Mouse (Mus musculus): Measurements from ENCODE around the gene Hs1bp3. TPM values are rescaled to one million over a fixed set of nuclear protein-coding genes. Genes with fewer than 3 reads are reported as not detected.

Hs1bp3 gene
- 8.9 and 9.0 TPM in 2 replicates for polyA plus RNA-seq (2012; rRNA removed)

DNA sequence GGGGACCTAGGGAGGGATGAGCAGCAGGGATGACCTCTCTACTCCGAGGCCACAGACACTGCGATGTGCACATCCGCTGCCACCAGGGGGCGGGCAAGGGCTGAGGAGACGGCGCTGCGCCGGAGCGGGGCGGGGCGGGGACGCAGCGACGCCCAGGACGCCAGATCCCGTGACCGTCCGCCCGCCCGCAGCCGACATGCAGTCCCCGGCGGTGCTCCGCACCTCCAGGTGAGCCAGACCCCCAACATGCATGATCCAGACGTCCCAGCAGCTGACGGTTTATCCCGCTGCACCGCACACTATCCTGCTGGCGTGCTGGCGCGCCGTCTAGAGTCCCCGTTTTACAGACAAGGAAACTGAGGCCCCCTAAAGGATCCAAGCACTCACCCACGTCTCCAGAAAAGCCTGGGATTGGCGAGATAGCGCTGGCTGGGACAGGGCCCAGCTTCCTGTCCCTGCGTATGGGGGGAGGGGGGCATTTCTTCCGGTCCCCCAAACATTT, at the start of gene Hs1bp3:
Gene Hs1bp3 (plus strand): TSS at position 163 of the 502 bp plus-strand sequence.

DNA sequence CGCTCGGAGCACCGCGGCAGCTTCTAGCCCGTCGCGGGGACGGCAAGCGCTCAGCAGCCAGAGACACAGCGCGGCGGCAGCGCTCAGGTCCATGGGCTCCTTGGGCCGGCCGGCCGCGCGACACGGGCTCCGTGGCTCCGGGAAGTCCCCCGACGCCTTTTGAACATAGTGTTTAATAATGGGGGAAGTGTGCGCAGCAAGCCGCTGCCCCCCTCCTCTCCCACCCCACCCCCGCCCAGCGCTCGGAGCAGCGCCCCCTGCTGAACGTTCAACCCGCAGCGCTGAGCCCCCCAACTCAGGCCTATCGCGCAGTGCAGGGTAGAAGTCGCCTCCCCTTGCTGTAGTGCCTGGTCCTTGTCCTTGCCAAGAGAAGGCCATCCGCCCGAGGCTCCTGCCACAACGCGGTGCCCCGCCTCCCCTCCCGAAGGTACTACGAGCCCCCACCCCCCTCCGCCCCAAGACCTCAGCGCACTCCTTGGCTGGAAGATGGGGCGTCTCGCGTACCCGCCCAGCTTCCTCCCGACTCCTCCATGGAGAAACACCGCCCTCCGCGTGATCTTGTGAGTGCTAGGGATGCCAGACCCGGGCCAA, 11.3 kb upstream of the Hs1bp3 start, which contains the start of gene Gdf7:
Gene Gdf7 (minus strand): TSS at position 114 of the 591 bp plus-strand sequence.

Other genes starting within 250 kb of the Hs1bp3 start
- gene Ldah, start 105.3 kb upstream of the Hs1bp3 start, polyA plus RNA-seq (2012; rRNA removed) = 51.2 and 52.2 TPM in 2 replicates
- 0.06 and 0.11 TPM in 2 replicates for gene Gdf7, start 11.5 kb upstream of the Hs1bp3 start, polyA plus RNA-seq (2012; rRNA removed)
- 261 and 290 TPM in 2 replicates for gene Rhob, start 186.6 kb downstream of the Hs1bp3 start, polyA plus RNA-seq (2012; rRNA removed)